Mouse (Mus musculus): ENCODE data around the gene Ngdn.
"Not testable (repeated sequence)": the region's sequence is repeated elsewhere in the genome, so short reads cannot be mapped to it uniquely, and the experiment has no call there.

Gene Ngdn

DNA sequence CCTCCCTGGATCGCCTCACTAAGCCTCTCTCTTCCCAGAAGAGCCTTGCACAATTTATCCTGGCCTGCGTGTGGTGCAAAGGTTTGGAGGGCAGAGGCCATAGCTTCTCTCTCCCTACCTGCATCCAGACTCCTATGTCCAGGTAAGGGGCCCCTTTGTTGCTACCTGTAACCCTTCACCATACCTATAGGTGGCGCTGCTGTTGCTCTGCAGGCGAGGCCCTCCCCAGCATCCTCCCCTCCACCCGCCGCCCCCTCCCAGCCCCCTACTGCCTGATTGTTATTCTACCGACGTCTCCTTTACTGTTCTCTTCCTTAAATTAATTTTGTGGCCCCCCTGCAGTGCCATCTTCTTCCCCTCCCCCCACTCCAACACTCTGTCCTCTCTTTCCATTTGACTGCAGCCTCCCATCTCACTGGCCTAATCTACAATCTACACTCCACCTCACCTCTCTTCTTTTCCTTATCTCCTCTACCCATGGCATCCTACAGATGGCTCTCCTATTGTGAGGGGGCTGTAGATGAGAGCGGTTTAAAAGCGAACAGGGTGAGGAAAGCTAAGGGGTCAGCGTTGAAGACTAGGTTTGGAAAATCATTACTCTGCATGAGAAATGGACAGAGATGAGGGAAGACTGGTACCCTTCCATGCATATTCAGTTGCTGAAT is 13.9 kb downstream of the Ngdn start:
- peak; percentile 49 for DNase-seq (ENCODE audit: low spot score)

DNA sequence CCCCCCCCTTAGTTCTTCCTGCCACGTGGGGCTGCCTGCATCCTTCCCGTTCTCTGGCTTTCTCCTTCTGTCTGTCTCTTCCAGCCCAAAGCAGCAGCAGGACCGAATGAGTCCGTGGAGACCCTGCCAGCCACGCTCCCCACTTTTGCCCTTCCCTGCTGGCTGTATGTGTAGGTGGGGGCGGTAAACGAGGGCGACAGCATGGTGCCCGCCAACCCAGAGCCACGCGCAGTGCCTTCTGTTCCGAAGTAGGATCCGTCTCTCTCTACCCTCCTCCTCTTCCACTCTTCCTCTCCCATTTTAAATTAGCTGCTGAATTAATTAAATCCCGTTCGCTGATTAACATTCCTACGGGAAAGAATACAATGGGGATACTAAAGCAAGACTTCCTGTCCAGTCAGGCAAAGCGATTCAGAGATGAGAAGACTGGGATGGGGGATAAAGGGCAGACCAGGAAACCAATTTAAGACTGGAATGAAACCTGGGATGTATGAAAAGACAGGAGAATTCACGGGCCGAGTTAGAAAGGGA is 17.5 kb downstream of the Ngdn start:
- no peak for DNase-seq (ENCODE audit: low spot score)

- not testable (repeated sequence) for DNase-seq (ENCODE audit: low spot score)
Observed at GRCm38 (mm10) chr14:55043694-55044093, 28.4 kb downstream of the Ngdn start.

- DNase-seq (ENCODE audit: low spot score) = no peak
Observed at GRCm38 (mm10) chr14:55047971-55048531, 32.8 kb downstream of the Ngdn start.

DNA sequence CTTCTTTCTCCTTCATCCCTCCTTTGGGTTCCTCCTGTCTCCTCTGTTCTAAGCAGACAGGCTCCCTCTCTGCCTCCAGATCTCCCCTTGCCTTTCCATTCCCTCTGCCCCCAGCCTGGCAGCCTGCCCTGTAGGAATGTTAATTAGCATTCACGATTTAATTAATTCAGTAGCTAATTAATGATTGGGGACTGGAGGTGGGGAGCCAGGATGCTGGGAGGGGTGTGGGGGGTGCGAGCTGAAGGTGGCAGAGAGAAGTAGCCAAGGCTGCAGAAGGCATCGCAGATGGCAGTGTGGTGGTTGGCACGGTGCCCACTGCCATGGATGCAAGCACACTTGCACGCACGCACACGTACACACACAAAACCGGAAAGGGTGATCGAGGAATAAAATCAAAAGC is 37.2 kb downstream of the Ngdn start:
- peak; percentile 83 for DNase-seq (ENCODE audit: low spot score)

DNA sequence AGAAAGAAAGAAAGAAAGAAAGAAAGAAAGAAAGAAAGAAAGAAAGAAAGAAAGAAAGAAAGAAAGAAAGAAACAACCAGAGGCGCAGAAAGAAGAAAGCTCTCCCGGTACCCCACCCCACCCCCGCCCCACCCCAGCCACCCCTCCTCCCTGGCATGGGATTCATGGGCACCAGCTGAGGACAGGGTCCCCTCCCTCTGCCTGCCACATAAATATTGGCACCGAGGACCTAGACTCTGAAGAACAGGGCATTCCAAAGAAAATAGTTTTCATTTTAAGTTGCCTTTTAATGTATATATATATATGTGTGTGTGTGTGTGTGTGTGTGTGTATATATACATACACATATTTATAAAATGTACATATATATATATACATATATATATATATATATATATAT is 37.8 kb downstream of the Ngdn start:
- no peak for DNase-seq (ENCODE audit: low spot score)

DNA sequence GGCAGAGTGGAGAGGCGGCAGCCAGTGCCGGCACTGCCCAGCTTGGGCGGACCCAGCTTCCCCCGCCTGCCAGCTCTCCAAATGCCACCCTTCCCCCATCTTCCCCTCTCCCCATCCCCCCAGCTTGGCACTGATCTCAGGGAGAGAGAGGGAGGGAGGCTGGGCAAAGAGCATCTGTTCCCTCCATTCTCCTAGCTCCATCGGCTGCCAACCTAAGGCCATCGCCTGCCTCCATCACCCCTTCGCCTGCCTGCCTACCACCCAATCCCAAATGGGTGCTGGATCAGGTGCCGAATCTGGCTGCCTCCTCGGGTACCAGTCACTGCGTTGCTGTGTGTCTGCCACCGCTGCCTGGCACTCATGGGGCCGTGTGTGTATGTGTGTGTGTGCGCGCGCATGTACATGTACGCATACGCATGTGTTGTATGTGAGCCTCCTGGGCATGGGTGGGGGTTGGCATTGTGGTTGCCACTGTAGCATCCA is 38.5 kb downstream of the Ngdn start:
- peak; percentile 84 for DNase-seq (ENCODE audit: low spot score)

DNA sequence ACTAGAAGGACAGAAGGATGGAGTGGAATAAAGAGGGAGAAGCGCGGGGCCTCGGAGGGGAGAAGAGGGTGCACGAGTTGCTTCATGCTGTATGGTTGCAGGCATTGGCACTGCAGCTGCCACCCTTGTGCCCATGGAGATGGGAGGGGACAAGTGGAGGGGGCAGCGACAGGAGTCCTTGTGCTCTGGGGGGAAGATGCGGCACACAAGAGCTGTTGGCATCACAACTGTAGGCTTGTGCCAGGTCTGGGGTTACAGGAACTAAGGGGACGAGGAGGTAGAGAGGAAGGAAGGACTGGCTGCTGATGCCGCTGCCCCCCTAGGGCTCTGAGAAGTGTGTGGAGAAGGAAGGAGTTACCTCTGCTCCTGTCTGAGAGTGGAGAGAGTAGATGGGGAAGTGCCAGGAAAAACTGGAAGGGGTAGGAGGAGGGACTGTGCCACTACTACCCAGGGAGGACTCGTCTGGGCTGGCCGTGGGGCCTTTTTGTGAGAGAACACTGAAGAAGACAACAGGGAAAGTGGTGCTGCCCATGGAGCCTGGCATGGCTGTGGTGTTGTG is 39.0 kb downstream of the Ngdn start:
- peak; percentile 34 for DNase-seq (ENCODE audit: low spot score)

DNA sequence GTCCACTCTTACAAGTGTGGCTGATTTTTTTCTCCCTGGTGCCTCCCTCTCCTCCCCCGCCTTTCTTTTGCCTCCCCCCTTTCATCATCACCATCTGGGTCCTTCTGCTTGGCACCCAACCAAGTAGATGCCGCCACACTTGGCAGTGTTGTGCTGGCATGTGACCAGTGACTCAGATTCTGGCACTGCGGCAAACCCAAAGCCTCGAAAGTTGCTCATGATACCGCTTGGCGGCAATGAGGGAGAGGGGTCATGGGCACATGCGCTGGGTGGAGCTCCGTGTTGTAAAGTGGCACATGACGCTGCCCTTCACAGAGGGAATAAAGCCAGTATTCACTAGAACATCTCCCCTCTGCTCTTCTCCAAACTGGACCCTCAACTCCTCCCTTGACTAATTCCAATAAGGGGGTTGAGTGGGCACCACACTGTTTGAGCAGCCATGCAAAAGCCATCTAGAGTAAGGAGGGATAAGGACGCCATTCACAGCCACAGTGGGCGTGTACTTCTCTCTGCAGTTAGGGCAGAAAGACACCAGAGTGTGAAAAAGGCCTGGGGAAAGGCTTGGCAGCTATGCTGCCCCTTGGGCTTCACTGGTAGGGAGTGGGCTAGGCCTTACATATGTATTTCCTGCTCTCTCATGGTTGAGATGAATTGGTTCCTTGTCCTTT is 40.0 kb downstream of the Ngdn start:
- DNase-seq (ENCODE audit: low spot score) = peak; percentile 95

DNA sequence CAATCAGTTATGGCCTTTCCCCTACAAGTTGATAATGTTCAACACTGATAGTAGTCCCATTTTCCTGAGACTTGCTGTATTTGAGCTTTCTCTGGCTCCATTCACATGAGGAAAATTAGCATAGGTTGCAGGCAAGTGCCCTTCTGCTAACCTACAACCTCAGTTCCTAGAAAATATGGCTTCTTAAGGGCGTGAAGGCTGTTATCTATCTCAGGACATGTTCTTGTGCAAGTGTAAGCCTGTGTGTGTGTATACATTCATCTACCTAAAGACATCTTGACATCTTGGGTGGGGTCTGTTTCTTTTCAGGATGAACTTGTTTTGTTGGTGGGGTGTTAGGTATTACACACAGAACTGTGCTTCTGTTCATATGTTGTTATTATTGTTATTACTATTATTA is 43.8 kb downstream of the Ngdn start:
- DNase-seq (ENCODE audit: low spot score) = no peak

- no peak for DNase-seq (ENCODE audit: low spot score)
Observed at GRCm38 (mm10) chr14:55059931-55060330, 44.7 kb downstream of the Ngdn start.

DNA sequence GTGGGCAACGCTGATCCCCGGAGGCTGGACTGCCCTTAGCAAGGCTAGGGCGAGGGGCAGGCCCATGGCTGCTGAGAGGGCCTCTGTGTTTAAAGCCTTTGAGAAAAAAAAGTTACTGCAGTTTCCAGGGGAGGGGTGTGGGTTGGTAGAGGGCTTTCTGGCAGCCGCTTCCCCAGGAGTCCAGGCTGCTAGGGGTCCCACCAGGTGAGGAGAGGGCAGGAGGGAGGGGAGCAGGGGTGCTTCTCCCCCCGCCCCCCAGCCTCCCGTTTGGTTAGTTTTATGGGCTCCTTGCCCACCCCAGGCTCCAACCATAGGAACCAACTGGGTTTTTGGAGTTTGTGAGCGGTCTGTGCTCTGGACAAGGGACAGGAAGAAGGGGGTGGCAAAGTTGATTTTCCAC is 46.6 kb downstream of the Ngdn start:
- DNase-seq (ENCODE audit: low spot score) = no peak

- DNase-seq (ENCODE audit: low spot score) = peak; percentile 62
Observed at GRCm38 (mm10) chr14:55062626-55063025, 47.4 kb downstream of the Ngdn start.

DNA sequence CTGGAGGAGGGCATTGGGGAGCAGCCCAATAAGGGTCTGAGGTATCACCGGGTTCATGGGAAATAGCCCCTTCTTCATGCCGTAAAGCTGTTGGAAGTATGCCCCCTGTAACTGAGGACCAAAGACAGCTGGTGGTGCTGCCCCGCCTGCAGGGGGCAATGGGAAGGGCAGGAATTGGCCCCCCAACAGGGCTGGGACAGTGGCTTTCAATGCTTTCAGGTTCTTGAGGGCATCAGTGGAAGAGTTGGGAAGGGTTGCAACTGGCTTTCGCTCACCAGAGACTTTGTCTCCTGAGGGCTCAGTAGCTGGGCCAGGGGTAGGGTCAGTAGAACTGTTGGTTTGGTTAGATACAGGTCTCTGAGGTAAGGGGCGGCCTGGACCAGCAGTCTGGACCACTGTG is 47.9 kb downstream of the Ngdn start:
- no peak for DNase-seq (ENCODE audit: low spot score)

- no peak for DNase-seq (ENCODE audit: low spot score)
Observed at GRCm38 (mm10) chr14:55063581-55064381, 48.5 kb downstream of the Ngdn start.

GRCm38 (mm10) chr14:55064481-55065370 is 49.5 kb downstream of the Ngdn start:
- no peak for DNase-seq (ENCODE audit: low spot score)

GRCm38 (mm10) chr14:55065391-55065790 is 50.1 kb downstream of the Ngdn start:
- no peak for DNase-seq (ENCODE audit: low spot score)

- no peak for DNase-seq (ENCODE audit: low spot score)
Observed at GRCm38 (mm10) chr14:55066042-55066441, 50.8 kb downstream of the Ngdn start.

- DNase-seq (ENCODE audit: low spot score) = no peak
Observed at GRCm38 (mm10) chr14:55071756-55072155, 56.5 kb downstream of the Ngdn start.
